Mouse (Mus musculus): ENCODE measurements at regions not wholly inside any gene's neighbourhood (a gene's known extent, or its start where the extent isn't known, plus 50 kb on each side); places are given as distances from the start of the nearest gene placed in this dataset.

- TF ChIP-seq CTCF (IDR thresholded peaks at IDR 0.05; ENCODE audit: borderline replicate concordance, insufficient read depth, low read length): no peak
- TF ChIP-seq POLR2A (IDR thresholded peaks at IDR 0.05; ENCODE audit: low read depth, low read length): no peak
Observed at GRCm38 (mm10) chr1:184275877-184276276, 241.8 kb upstream of the 1700056E22Rik start.
